Mouse (Mus musculus) kidney, adult 18-20 months (tissue): ENCODE data around the gene Ubash3b.

Source experiments
- DNase-seq: peaks from one replicate; pipeline ENCODE4 v3.0.0; 2021

Gene Ubash3b

DNA sequence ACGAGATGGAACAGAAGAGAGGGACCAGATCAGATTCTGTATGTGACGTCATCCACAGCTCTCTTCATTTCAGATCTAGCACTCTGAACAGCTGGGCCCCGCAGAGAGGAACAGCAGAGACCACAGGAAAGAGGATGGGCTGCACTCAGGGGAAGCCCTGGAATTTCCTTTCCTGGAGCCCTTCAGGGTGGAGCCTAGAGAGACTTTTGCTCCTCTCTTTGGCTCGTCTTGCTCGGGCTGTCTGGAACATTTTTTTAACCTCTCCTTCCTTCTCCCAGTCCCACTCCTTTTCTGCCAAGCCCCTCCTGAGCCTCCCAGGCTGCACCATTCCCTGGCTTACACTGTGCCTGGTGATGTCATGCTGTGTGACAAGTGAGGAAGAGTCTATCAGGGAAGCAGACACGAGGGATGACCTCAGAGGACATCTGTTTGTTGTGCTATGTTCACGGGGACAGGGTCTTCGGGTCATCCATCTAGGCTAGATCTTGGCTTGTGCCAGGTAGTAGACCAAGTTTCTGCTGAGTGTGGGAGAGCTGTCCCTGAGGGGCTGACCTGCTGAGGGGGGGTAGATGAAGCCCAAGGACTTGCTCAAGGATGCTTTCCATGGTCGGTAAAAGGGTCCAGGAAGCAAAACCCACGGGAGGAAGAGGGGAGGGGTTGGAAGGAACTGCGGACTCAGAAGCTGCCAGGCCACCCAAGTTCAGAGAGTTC, 77.2 kb downstream of the Ubash3b start:
- no peak for DNase-seq

DNA sequence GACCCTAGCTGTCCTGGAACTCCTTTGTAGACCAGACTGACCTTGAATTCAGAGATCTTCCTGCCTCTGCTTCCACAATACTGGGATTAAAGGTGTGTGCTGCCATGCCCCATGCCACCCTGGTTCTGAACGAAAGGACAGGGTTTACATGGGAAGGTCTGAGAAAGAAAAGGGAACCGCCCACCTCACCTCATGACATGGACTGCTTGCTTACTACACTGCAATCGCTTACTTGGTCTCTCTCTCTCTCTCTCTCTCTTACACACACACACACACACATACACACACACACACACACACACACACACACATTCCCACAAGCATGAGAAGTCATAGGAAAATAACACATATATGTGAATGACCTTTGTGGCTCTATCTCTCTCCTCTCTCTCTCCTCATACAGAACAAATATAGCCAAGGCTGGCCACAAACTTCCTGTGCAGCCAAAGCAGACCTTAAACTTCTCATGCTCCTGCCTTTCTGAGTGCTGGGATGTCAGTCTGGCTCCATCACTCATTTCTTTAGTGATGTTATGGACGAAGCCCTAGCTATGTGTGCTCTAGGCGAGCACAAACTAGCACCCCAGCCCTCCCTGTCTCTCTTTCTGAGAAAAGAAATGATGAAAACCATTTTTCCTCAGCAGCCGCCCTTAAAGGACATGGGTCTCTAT, 78.0 kb downstream of the Ubash3b start:
- no peak for DNase-seq

GRCm38 (mm10) chr9:41082891-41083290, 78.6 kb downstream of the Ubash3b start:
- DNase-seq = no peak

DNA sequence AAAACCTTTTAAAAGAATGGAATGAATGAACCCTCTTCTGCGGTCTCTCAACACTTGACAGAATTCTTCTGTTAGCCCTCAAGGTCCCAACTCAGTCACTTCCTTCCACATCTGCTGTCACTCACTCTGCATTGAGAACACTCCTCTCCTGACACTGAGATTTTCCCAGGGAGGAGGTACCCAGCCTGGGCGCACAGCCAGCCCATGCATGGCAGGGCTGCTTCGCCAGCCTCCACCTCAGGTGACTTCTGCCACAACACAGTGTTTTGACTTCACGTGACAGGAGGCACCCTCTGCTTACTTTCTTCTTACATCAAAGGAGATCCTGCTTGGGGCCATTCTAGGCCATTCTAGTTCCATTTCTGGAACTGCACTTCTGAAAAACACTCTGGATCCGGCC, 80.6 kb downstream of the Ubash3b start:
- DNase-seq = peak; percentile 47

- no peak for DNase-seq
These were observed 81.9 kb downstream of the Ubash3b start for GRCm38 (mm10) chr9:41079428-41080155.

GRCm38 (mm10) chr9:41078198-41078597, 83.3 kb downstream of the Ubash3b start:
- no peak for DNase-seq

GRCm38 (mm10) chr9:41076150-41076549, 85.3 kb downstream of the Ubash3b start:
- no peak for DNase-seq

- no peak for DNase-seq
These were observed 86.0 kb downstream of the Ubash3b start for GRCm38 (mm10) chr9:41075528-41075927.

GRCm38 (mm10) chr9:41073196-41074009, 88.1 kb downstream of the Ubash3b start:
- DNase-seq = no peak

DNA sequence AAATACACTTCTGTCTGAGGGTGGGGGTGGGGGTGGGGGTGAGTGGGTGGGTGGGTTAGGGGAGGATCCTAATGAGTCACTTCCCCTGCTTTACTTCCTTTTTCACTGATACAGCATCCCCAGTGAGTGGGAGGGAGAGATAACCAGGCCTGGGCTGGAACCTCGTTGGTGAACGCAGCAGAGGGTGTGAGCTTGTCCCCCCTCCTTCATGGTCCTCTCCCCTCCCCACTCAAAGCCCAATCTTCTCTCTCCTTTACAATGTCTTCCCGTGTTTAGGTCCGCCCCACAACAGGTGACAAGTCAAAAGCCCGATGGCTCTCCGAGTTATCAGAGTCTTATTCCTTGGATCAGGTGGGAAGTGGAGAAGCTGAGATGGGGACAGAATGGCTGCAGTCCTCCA, 88.7 kb downstream of the Ubash3b start:
- DNase-seq = no peak

DNA sequence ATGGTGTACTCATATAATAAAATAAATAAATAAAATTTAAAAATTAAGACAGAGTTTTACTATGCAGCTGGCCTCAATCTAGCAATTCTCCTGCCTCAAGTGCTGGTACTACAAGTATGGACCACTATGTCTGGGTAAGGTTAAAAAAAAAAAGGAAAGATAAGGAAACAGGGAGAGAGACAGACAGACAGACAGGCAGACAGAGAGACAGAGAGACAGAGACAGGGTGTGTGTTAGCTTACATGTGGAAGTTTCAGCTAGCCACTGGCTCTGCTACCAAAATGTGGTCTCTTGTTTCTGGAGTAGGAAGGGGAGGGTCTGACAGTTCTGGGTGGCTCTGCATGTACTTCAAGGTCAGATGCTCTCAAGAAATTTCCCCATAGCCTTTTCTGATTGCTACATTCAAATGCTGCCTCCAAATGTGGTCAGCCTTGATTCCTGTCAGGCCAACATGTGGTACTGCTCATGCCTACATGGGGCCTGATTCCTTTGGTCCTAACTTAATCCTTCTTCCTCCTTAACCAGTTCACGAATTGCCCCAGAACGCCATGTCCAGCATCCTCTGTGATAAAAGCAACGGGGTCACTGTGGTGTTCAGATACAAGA, 89.5 kb downstream of the Ubash3b start:
- DNase-seq = no peak

DNA sequence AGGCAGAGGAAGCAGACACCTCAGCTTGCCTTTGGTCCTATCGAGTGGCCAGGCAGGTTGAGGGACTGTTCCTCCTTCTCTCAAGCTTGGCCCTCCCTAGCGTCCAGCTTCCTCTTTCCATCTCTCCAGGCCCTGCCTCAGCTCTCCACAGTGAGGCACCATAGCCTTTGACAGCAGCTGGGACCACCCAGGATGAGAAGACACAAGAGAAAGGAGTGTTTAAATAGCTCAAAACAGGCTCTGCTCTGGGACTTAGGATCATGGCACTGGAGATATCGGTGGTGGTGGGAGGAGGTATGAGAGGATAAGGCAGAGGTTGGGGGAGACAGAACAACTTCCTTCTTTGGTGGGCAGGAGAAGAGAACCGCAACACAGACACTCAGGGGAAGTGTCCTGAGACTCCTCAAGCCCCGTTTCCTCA, 90.7 kb downstream of the Ubash3b start:
- DNase-seq = no peak

GRCm38 (mm10) chr9:41069509-41069908, 92.0 kb downstream of the Ubash3b start:
- DNase-seq = no peak

GRCm38 (mm10) chr9:41061446-41061845, 100.1 kb downstream of the Ubash3b start:
- DNase-seq = no peak

DNA sequence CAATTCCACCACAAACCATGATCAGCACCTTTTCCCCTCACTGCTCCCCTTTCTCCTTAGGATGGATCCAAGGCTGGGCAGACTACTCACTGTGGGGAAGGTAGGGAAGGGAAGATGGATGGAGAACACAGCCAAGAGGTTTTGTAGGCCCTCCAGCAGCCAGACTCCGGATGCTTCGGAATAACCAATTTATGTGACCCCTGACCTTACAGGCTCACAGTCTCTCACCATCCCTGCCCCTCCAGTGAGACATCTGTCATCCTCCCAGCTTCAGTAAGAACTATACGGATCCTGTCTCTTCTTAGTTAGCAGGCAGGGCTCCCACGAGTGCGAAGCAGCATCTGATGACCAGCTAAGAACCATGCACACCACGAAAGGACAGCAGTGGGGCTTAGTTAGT, 100.9 kb downstream of the Ubash3b start:
- no peak for DNase-seq

DNA sequence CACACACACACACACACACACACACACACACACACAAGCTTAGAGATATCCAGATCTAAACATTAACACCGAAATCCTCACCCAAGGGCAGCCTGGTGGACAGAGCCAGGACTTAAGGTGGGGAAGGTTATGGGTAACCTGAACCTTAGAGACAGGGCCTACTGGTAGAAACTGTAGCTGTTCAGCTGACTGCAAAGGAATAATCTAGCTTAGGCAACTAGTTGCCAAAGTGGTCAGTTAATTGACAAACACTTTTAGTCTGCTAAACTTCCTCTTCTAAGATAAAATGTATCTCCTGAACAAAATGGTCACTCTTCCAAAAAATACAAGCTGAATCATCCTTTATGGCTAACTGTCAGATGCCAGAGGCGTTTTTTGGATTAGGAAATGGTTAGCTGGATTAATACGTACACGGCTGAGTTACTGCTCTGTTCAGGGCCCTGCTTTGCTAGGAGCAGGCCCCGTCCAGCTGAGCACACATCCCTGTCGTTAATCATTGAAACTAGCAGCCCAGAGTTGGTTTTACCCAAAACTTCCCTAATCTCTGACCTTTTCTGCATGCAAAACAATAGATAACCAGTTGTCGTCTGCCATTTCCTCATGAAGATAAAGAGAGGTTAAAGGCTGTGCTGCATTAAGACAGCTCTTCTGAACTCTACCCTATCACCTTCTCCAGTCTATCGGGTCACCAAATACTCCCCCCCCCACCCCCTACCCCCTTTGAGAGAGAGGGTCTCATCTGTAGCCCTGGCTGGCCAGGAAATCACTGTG, 102.5 kb downstream of the Ubash3b start:
- DNase-seq = no peak

DNA sequence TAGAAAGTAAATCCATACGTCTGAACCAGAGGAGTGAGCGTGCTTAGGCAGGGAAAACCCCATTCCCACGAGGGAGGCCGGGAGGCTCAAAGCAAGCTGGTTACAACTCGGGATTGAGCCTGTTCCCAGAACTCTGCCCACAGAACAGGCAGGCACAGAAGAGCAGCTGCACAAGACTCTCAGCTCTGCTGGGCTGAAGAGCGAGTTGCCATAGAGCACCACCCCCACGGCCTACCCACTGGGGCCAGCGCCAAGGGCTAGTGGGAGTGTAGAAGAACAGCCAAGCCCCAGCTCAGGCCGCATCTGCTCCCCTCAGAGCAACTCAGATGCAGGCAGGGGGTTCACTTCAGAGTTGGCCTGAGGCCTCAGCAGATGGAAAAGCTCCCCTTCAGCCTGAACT, 107.3 kb downstream of the Ubash3b start:
- no peak for DNase-seq

GRCm38 (mm10) chr9:41053478-41053877, 108.0 kb downstream of the Ubash3b start:
- no peak for DNase-seq

DNA sequence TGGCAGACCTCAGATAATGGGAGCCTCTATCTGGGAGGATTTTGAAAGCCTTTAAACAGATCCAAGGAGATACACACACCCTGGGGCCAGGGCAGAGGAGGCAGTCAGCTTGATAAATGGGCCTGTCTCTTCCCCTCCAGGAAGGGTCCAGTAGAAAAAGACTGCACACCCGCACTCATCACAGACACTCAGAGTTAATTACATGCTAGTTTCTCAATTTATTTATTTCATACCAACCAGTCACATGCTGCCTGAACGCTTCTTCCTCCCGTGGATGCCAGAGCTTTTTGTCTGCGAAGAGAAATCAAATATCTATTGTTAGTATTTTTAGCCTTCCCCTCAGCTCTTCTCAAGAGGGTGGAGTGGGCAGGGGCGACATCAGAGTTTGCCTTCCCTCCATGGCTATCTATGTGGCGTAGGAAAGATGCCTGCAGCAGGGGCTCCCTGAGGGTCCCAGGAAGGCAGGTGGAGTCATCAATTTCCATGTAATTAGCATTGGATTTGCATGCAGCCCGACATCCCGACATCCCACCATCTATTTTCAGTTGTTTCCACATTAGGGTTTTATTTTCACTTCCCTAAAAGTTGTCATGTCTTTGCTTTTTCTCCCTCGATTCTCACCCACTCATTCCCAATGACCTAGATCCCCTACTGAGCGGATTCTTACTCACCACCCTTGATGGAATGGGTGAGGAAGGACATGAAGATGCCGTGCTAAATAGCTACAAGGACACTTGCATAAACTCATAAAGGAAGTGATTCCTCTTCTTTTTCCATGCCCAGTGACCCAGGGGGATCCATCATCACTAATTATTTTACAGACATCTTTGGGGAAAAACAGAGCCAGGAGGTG, 110.2 kb downstream of the Ubash3b start:
- no peak for DNase-seq

- no peak for DNase-seq
These were observed 111.0 kb downstream of the Ubash3b start for GRCm38 (mm10) chr9:41050331-41051079.
